Mouse (Mus musculus): ENCODE results near the gene Aldh4a1. TPM values are rescaled to one million over a fixed set of nuclear protein-coding genes. Genes with fewer than 3 reads are reported as not detected.

Gene Aldh4a1
- total and polyA plus RNA-seq, 2 experiments from 2014 or later = 25.7 to 29.1 TPM

- Histone ChIP-seq H3K36me3 (ENCODE audit: insufficient read depth) (peaks cover 13% of the 10 kb centered on the region; the same call in 1 of the 2 replicates), H3K27me3 (ENCODE audit: insufficient read depth, low read length) (no peaks in the 10 kb centered on the region), H3K9ac (no peak overlapping the region), H3K9me3 (ENCODE audit: low read length) (no peaks in the 10 kb centered on the region), H3K4me3 (ENCODE audit: low read depth, low read length) (no peak overlapping the region), H3K27ac (ENCODE audit: low read depth, low read length) (no peak overlapping the region), H3K4me1 (ENCODE audit: insufficient read depth) (no peaks in the 10 kb centered on the region), H3K4me2 (ENCODE audit: low read depth) (no peak overlapping the region)
- TF ChIP-seq CTCF (IDR thresholded peaks at IDR 0.05; ENCODE audit: low read depth) = no peak
- ATAC-seq (no peak), DNase-seq (no peak)
- 86% methylated on average over 11 of the region's 11 CpGs for WGBS
These were observed 17.4 kb upstream of the Aldh4a1 start for GRCm38 (mm10) chr4:139605216-139605615.

DNA sequence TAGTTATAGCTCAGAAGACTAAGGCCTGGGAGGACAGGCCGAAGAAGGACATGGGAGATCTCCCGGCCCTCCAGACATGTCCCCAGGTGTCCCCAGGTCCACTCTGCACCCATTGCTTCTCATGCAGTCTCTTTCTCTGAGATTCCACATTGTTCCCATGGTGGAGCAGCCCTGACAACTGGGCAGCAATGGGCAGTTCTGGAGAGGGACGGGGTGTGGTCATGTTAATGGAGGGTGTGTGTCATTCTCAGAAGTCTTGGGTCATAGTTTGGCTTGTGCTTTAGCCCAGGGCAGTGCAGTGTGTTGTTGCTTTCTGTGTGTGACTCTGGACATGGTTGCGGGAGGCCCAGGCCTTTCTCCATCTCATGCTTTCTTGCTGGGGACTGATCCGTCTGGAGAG lies 15.9 kb upstream of the Aldh4a1 start:
- Histone ChIP-seq H3K27me3 (ENCODE audit: insufficient read depth, low read length) (no peaks in the 10 kb centered on the region), H3K36me3 (ENCODE audit: insufficient read depth) (peaks cover 13% of the 10 kb centered on the region; the same call in 1 of the 2 replicates), H3K9me3 (ENCODE audit: low read length) (no peaks in the 10 kb centered on the region), H3K4me1 (ENCODE audit: insufficient read depth) (no peaks in the 10 kb centered on the region), H3K9ac (no peak overlapping the region), H3K4me2 (ENCODE audit: low read depth) (no peak overlapping the region), H3K4me3 (ENCODE audit: low read depth, low read length) (no peak overlapping the region), H3K27ac (ENCODE audit: low read depth, low read length) (no peak overlapping the region)
- TF ChIP-seq CTCF (IDR thresholded peaks at IDR 0.05; ENCODE audit: low read depth) = no peak
- 95% methylated on average over 5 of the region's 5 CpGs for WGBS
- no peak for ATAC-seq
- DNase-seq = no peak

GRCm38 (mm10) chr4:139608975-139609374 lies 13.7 kb upstream of the Aldh4a1 start:
- H3K36me3 ChIP-seq (ENCODE audit: insufficient read depth) = peaks cover 22% of the 10 kb centered on the region
- WGBS = 71% methylated on average over 4 of the region's 4 CpGs
- no peak overlapping the region for H3K9ac ChIP-seq
- H3K4me2 ChIP-seq (ENCODE audit: low read depth) = no peak overlapping the region
- no peaks in the 10 kb centered on the region for H3K4me1 ChIP-seq (ENCODE audit: insufficient read depth)
- ATAC-seq (no peak), DNase-seq (no peak)
- no peak overlapping the region for H3K4me3 ChIP-seq (ENCODE audit: low read depth, low read length)
- no peaks in the 10 kb centered on the region for H3K27me3 ChIP-seq (ENCODE audit: insufficient read depth, low read length)
- H3K27ac ChIP-seq (ENCODE audit: low read depth, low read length) = no peak overlapping the region
- TF ChIP-seq CTCF (IDR thresholded peaks at IDR 0.05; ENCODE audit: low read depth) = no peak
- H3K9me3 ChIP-seq (ENCODE audit: low read length) = no peaks in the 10 kb centered on the region

DNA sequence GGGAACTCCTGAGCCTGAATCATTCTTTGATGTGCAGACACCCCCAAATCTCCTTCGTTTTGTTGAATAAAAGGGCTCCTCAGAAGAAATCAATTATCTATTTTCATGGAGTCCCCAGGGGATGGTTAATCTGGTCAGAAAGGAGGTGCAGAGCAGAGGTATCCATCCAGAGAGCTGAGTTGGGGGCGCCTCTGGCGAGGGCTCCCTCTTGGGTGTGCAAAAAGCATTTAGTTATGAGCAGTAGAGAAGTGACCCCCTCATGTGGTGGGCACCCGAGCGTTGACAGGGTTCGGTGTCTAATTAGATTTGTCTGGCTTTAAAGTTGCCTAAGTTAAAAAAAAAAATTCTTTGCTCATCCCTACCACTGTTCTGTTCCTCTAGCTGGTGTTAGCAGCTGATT lies 11.7 kb upstream of the Aldh4a1 start:
- H3K9ac ChIP-seq = no peak overlapping the region
- H3K27me3 ChIP-seq (ENCODE audit: insufficient read depth, low read length) = no peaks in the 10 kb centered on the region
- no peak for TF ChIP-seq CTCF (IDR thresholded peaks at IDR 0.05; ENCODE audit: low read depth)
- H3K4me1 ChIP-seq (ENCODE audit: insufficient read depth) = no peaks in the 10 kb centered on the region
- DNase-seq (no peak), ATAC-seq (0 out of 2 replicates have a peak, but pooled peaks have one; percentile 14)
- H3K4me2 ChIP-seq (ENCODE audit: low read depth) = no peak overlapping the region
- no peaks in the 10 kb centered on the region for H3K9me3 ChIP-seq (ENCODE audit: low read length)
- H3K27ac ChIP-seq (ENCODE audit: low read depth, low read length) = no peak overlapping the region
- H3K4me3 ChIP-seq (ENCODE audit: low read depth, low read length) = no peak overlapping the region
- WGBS = 34% methylated on average over 6 of the region's 6 CpGs
- H3K36me3 ChIP-seq (ENCODE audit: insufficient read depth) = peaks cover 24% of the 10 kb centered on the region

DNA sequence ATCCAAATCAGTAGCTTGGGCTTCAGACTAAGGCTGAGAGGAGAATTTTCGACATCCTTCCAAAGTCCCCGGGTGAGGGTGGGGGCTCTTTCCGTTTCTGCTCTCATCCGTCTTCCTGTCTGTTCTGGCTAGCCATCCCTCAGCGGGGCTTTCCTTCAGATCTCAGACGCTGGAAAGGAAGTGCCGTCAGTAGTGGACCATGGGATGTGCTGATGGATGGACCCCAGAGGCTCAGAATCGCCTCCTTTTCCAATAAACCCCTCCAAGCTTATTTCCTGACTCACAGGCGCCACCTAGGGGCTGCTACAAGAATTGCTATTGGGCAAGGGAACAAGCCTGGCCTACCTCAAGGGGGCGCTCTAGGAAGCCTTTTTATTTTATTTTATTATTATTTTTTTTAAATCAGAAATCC lies 11.1 kb upstream of the Aldh4a1 start:
- Histone ChIP-seq H3K4me3 (ENCODE audit: low read depth, low read length) (peak overlapping the region; percentile 21; the same call in 1 of the 2 replicates), H3K36me3 (ENCODE audit: insufficient read depth) (peaks cover 24% of the 10 kb centered on the region), H3K27me3 (ENCODE audit: insufficient read depth, low read length) (no peaks in the 10 kb centered on the region), H3K27ac (ENCODE audit: low read depth, low read length) (no peak overlapping the region; the same call in 1 of the 2 replicates), H3K9ac (0 out of 2 replicates have a peak overlapping the region, but pooled peaks have one; percentile 18), H3K4me1 (ENCODE audit: insufficient read depth) (no peaks in the 10 kb centered on the region), H3K4me2 (ENCODE audit: low read depth) (peak overlapping the region; percentile 37), H3K9me3 (ENCODE audit: low read length) (no peaks in the 10 kb centered on the region)
- ATAC-seq (peak; percentile 70), DNase-seq (peak; percentile 90)
- TF ChIP-seq CTCF (IDR thresholded peaks at IDR 0.05; ENCODE audit: low read depth) = peak; percentile 96
- WGBS = 9% methylated on average over 10 of the region's 10 CpGs

DNA sequence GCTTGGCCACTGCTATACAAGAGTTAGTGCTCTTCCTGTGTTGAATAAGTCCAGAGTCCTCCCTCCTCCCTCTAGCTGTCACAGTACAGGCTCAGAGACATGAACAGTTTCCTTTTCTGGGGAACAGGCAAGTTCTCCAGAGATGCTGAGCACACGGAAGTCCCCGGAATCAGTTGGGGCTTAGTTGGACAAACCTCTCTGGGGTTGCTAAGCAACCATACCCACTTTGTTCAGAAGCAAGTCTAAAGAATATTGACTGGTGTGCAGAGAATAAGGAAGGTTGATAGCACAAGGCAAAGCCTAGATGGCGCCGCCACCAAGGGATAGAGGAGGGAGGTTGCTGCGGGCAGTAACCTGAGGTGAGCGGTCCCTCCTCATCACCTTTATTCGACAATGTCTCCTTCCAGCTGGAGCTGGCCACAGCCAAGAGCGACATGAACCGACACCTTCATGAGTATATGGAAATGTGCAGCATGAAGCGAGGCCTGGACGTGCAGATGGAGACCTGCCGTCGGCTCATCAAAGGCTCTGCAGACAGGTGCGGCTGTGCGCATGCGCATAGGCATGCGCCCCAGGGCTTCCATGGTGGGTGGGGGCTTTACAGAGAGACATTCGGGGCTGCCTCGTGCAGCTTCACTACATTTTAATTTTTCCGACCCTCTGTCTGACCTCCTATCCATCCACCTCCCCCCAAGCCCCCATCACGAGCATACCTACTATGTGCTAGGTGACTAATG lies 8.0 kb upstream of the Aldh4a1 start:
- Histone ChIP-seq H3K4me3 (ENCODE audit: low read depth, low read length) (no peak overlapping the region), H3K36me3 (ENCODE audit: insufficient read depth) (peaks cover 19% of the 10 kb centered on the region), H3K27ac (ENCODE audit: low read depth, low read length) (no peak overlapping the region), H3K9ac (no peak overlapping the region), H3K4me2 (ENCODE audit: low read depth) (no peak overlapping the region), H3K9me3 (ENCODE audit: low read length) (no peaks in the 10 kb centered on the region), H3K27me3 (ENCODE audit: insufficient read depth, low read length) (no peaks in the 10 kb centered on the region), H3K4me1 (ENCODE audit: insufficient read depth) (no peaks in the 10 kb centered on the region)
- TF ChIP-seq CTCF (IDR thresholded peaks at IDR 0.05; ENCODE audit: low read depth) = no peak
- DNase-seq = no peak
- ATAC-seq = 0 out of 2 replicates have a peak, but pooled peaks have one; percentile 17
- 87% methylated on average over 21 of the region's 21 CpGs for WGBS

DNA sequence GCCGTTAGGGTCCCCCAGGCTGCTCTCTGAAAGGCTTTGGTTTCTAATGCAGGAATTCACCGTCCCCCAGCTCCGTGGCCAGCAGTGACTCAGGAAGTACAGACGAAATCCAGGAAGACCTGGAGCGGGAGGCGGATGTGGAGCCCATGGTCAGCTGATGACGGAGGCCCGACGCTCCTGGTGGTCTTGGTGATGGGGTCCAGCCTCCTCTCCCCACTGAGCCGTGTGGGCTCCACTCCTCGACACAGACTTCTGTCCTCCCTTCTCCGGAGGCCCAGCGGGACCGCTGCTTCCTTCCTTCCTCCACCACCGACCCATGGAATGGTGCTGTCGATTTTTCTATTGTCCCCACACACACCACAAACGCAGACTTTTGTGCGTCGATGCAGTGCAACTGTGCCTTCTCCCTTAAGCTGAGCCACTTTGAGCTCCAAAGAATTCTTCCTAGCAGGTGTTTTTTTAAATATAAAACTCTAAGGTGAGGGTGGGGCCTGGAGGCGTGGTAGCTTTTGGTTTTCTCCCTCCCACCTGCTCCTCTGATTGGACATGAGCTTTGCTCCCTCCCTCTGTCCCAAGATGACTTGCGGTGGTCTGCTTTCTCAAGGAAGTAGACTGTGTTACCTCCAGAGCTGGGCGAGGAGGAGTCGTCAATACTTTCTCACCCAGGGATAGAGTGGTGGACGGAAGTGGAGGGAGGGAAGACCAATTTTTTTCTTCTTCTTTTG lies 6.2 kb upstream of the Aldh4a1 start:
- Histone ChIP-seq H3K4me3 (ENCODE audit: low read depth, low read length) (peak overlapping the region; percentile 31), H3K9me3 (ENCODE audit: low read length) (no peaks in the 10 kb centered on the region), H3K4me2 (ENCODE audit: low read depth) (peak overlapping the region; percentile 51), H3K4me1 (ENCODE audit: insufficient read depth) (no peaks in the 10 kb centered on the region), H3K9ac (peak overlapping the region; percentile 37; the same call in 1 of the 2 replicates), H3K27ac (ENCODE audit: low read depth, low read length) (peak overlapping the region; percentile 22; the same call in 1 of the 2 replicates), H3K27me3 (ENCODE audit: insufficient read depth, low read length) (no peaks in the 10 kb centered on the region), H3K36me3 (ENCODE audit: insufficient read depth) (peaks cover 19% of the 10 kb centered on the region)
- peak; percentile 81 for ATAC-seq
- no peak for TF ChIP-seq CTCF (IDR thresholded peaks at IDR 0.05; ENCODE audit: low read depth)
- peak; percentile 56 for DNase-seq
- 11% methylated on average over 24 of the region's 24 CpGs for WGBS
